Mouse (Mus musculus) cortical plate, adult 2 months (tissue): ENCODE results near the gene Flt3l.

Experiments
- CTCF ChIP-seq: fragments of 200-500 bp; IDR thresholded peaks from 2 replicates; pipeline ENCODE4 v1.5.1; 2011; ENCODE audit warnings: mild to moderate bottlenecking, control low read depth, low read length; ENCODE audit not compliant: insufficient read depth; ENCODE audit errors: extremely low read depth
- POLR2A ChIP-seq: fragments of 200-500 bp; IDR thresholded peaks from 2 replicates; pipeline ENCODE4 v1.6.1; 2011; ENCODE audit warnings: mild to moderate bottlenecking, low read length, control low read depth; ENCODE audit not compliant: insufficient read depth; ENCODE audit errors: extremely low read depth

GRCm38 (mm10) chr7:45137171-45138006 is 1.2 kb upstream of the Flt3l start:
- TF ChIP-seq CTCF (no peak), POLR2A (no peak)
